8 mouse cellular contexts compared by ENCODE assay signal in genomic region chr2:126520828-126521227, GRCm38 (mm10). TPM values are rescaled to one million over a fixed set of nuclear protein-coding genes. Genes with fewer than 3 reads are reported as not detected.
A peak's percentile ranks its signal among the peaks of the same experiment; 100 is the strongest.
DNase-seq lines count a peak whose midpoint lies in the region; ATAC-seq and TF ChIP-seq lines count a peak whose summit lies in the region.

No protein-coding gene starts in this region.

- 12% methylated on average over 7 of the region's 7 CpGs for WGBS in forebrain, embryonic 11.5 days
- WGBS in forebrain, embryonic 10.5 days = 16% methylated on average over 7 of the region's 7 CpGs
- WGBS in lung, postnatal 0 days = 14% methylated on average over 7 of the region's 7 CpGs
- WGBS in neural tube, embryonic 14.5 days = 13% methylated on average over 7 of the region's 7 CpGs

- no peak for DNase-seq in forebrain, embryonic 11.5 days (ENCODE audit: low spot score)
- no peak for DNase-seq in forebrain, embryonic 10.5 days (ENCODE audit: extremely low spot score, low spot score)
- DNase-seq in lung, postnatal 0 days (ENCODE audit: low spot score) = peak; percentile 91
- DNase-seq in lung, adult 18-20 months = no peak
- peak; percentile 36 for DNase-seq in fibroblast of lung, adult 2 months (ENCODE audit: low read depth)
- no peak for DNase-seq in adrenal gland, postnatal 25 days

- H3K4me1 ChIP-seq in forebrain, embryonic 11.5 days (replicated peaks; ENCODE audit: control insufficient read depth, insufficient read depth, low read length) = no peaks in the 10 kb centered on the region
- H3K4me1 ChIP-seq in forebrain, embryonic 10.5 days = no peaks in the 10 kb centered on the region
- H3K4me1 ChIP-seq in lung, postnatal 0 days (ENCODE audit: insufficient read depth, low read depth, low read length) = no peaks in the 10 kb centered on the region
- H3K4me1 ChIP-seq in neural tube, embryonic 14.5 days (ENCODE audit: control insufficient read depth, insufficient read depth, low read length) = no peaks in the 10 kb centered on the region

- TF ChIP-seq CTCF in lung, postnatal 0 days (IDR thresholded peaks at IDR 0.05) = peak; percentile 88

- no peak overlapping the region for H3K27ac ChIP-seq in forebrain, embryonic 11.5 days (ENCODE audit: low read depth, low read length)
- H3K27ac ChIP-seq in forebrain, embryonic 10.5 days = no peak overlapping the region
- no peak overlapping the region for H3K27ac ChIP-seq in lung, postnatal 0 days (ENCODE audit: low read length)
- no peak overlapping the region for H3K27ac ChIP-seq in neural tube, embryonic 14.5 days (ENCODE audit: low read depth, low read length)

- TF ChIP-seq EP300 in lung, postnatal 0 days (IDR thresholded peaks at IDR 0.05) = no peak

- H3K9ac ChIP-seq in forebrain, embryonic 11.5 days (ENCODE audit: low read length) = no peak overlapping the region
- H3K9ac ChIP-seq in lung, postnatal 0 days (replicated peaks; ENCODE audit: low read depth) = no peak overlapping the region
- no peak overlapping the region for H3K9ac ChIP-seq in neural tube, embryonic 14.5 days (replicated peaks; ENCODE audit: low read depth, low read length)

- no peak overlapping the region for H3K4me2 ChIP-seq in forebrain, embryonic 11.5 days (ENCODE audit: low read depth, low read length, severe bottlenecking)
- H3K4me2 ChIP-seq in lung, postnatal 0 days (replicated peaks; ENCODE audit: low read depth, low read length) = no peak overlapping the region
- no peak overlapping the region for H3K4me2 ChIP-seq in neural tube, embryonic 14.5 days (ENCODE audit: low read depth, low read length)

- H3K27me3 ChIP-seq in forebrain, embryonic 11.5 days (ENCODE audit: control insufficient read depth, insufficient read depth, low read length) = no peaks in the 10 kb centered on the region
- H3K27me3 ChIP-seq in forebrain, embryonic 10.5 days (ENCODE audit: poor library complexity, severe bottlenecking) = no peaks in the 10 kb centered on the region
- H3K27me3 ChIP-seq in lung, postnatal 0 days (replicated peaks; ENCODE audit: insufficient read depth, low read length) = no peaks in the 10 kb centered on the region
- no peaks in the 10 kb centered on the region for H3K27me3 ChIP-seq in neural tube, embryonic 14.5 days (ENCODE audit: control insufficient read depth, insufficient read depth, low read length)

- H3K9me3 ChIP-seq in forebrain, embryonic 11.5 days (ENCODE audit: control insufficient read depth, low read length) = no peaks in the 10 kb centered on the region
- no peaks in the 10 kb centered on the region for H3K9me3 ChIP-seq in forebrain, embryonic 10.5 days
- H3K9me3 ChIP-seq in lung, postnatal 0 days (ENCODE audit: low read length) = no peaks in the 10 kb centered on the region
- H3K9me3 ChIP-seq in neural tube, embryonic 14.5 days (ENCODE audit: control insufficient read depth, low read length) = no peaks in the 10 kb centered on the region

- H3K36me3 ChIP-seq in forebrain, embryonic 11.5 days (ENCODE audit: control insufficient read depth, insufficient read depth, low read length) = no peaks in the 10 kb centered on the region
- no peaks in the 10 kb centered on the region for H3K36me3 ChIP-seq in forebrain, embryonic 10.5 days (replicated peaks)
- H3K36me3 ChIP-seq in lung, postnatal 0 days (ENCODE audit: insufficient read depth, low read length) = no peaks in the 10 kb centered on the region
- H3K36me3 ChIP-seq in neural tube, embryonic 14.5 days (ENCODE audit: control insufficient read depth, insufficient read depth, low read length) = no peaks in the 10 kb centered on the region

- ATAC-seq in forebrain, embryonic 11.5 days (replicated peaks; ENCODE audit: low FRiP score) = peak; percentile 71
- peak; percentile 49 for ATAC-seq in lung, postnatal 0 days
- peak; percentile 81 for ATAC-seq in neural tube, embryonic 14.5 days (ENCODE audit: low read depth)
- ATAC-seq in erythroid progenitor cell, adult 5-6 weeks (replicated peaks; ENCODE audit: low FRiP score, poor library complexity, severe bottlenecking) = no peak

- no peak overlapping the region for H3K4me3 ChIP-seq in forebrain, embryonic 11.5 days (ENCODE audit: low read depth, low read length)
- no peak overlapping the region for H3K4me3 ChIP-seq in forebrain, embryonic 10.5 days
- no peak overlapping the region for H3K4me3 ChIP-seq in lung, postnatal 0 days (ENCODE audit: low read depth, low read length)
- H3K4me3 ChIP-seq in neural tube, embryonic 14.5 days (ENCODE audit: low read depth, low read length) = no peak overlapping the region

RNA-seq across cellular contexts. Expression of gene Atp8b4, which starts 20.4 kb away (rescaled TPM):
- 0.44 and 0.49 TPM in 2 replicates for polyA plus RNA-seq in forebrain, embryonic 11.5 days (2014; fragmentation: Nextera tagmentation; extraction: Ambion mirVana)
- polyA plus RNA-seq in forebrain, embryonic 10.5 days (2016; fragmentation: Nextera tagmentation; extraction: Ambion mirVana) = 0.50 and 0.99 TPM in 2 replicates
- 1.4 and 1.7 TPM in 2 replicates for polyA plus RNA-seq in lung, postnatal 0 days (2015; fragmentation: Nextera tagmentation; extraction: Ambion mirVana)
- polyA plus RNA-seq in neural tube, embryonic 14.5 days (2014; fragmentation: Nextera tagmentation; extraction: Ambion mirVana) = 0.03 and 0.10 TPM in 2 replicates
- 24.9 and 31.0 TPM in 2 replicates for total RNA-seq in erythroid progenitor cell, adult 5-6 weeks (2015; ENCODE audit: low replicate concordance)
- total RNA-seq in erythroid progenitor cell, adult 5-6 weeks (2017; ENCODE audit: low replicate concordance) = 14.8 and 16.6 TPM in 2 replicates
- 0.82 and 1.00 TPM in 2 replicates for total RNA-seq in adrenal gland, postnatal 25 days (2021)

RNA-seq across cellular contexts. Expression of gene Slc27a2, which starts 31.4 kb away (rescaled TPM):
- polyA plus RNA-seq in forebrain, embryonic 11.5 days (2014; fragmentation: Nextera tagmentation; extraction: Ambion mirVana) = 4.5 and 4.8 TPM in 2 replicates
- polyA plus RNA-seq in forebrain, embryonic 10.5 days (2016; fragmentation: Nextera tagmentation; extraction: Ambion mirVana) = 3.1 TPM in 2 replicates
- 1.0 and 1.2 TPM in 2 replicates for polyA plus RNA-seq in lung, postnatal 0 days (2015; fragmentation: Nextera tagmentation; extraction: Ambion mirVana)
- polyA plus RNA-seq in neural tube, embryonic 14.5 days (2014; fragmentation: Nextera tagmentation; extraction: Ambion mirVana) = 10.5 and 12.1 TPM in 2 replicates
- total RNA-seq in erythroid progenitor cell, adult 5-6 weeks (2015; ENCODE audit: low replicate concordance) = not detected in 2 replicates
- total RNA-seq in erythroid progenitor cell, adult 5-6 weeks (2017; ENCODE audit: low replicate concordance) = not detected in 2 replicates
- total RNA-seq in adrenal gland, postnatal 25 days (2021) = 18.8 and 40.4 TPM in 2 replicates

Comparison
In these comparisons a context has a peak if more than half of its experiments do, and no peak if none do; other contexts are left out.
1. DNase-seq: peak in lung, postnatal 0 days (single experiment) and fibroblast of lung, adult 2 months (single experiment); none in forebrain, embryonic 11.5 days (single experiment), forebrain, embryonic 10.5 days (single experiment), lung, adult 18-20 months (0 of 2) and adrenal gland, postnatal 25 days (single experiment).